Mouse (Mus musculus) forebrain, postnatal 0 days (tissue): Measurements from ENCODE around the gene Acot7. TPM values are rescaled to one million over a fixed set of nuclear protein-coding genes. Genes with fewer than 3 reads are reported as not detected.
A peak's percentile ranks its signal among the peaks of the same experiment; 100 is the strongest.

Source experiments
- ATAC-seq: fragments of 200-750 bp; cut with Nextera tagmentation; 2 replicates; pipeline ENCODE4 v1.8.0; 2017; ENCODE audit warnings: mild to moderate bottlenecking, moderate library complexity
- DNase-seq: peaks from one replicate; pipeline ENCODE4 v3.0.0-alpha.2; 2015
- H3K27ac ChIP-seq: fragments of 300-500 bp; sonication (generic); 2 replicates; pipeline ENCODE4 v1.5.1; 2014; ENCODE audit warnings: low read depth, mild to moderate bottlenecking, antibody characterized with exemption, low read length, moderate library complexity, mixed read lengths
- H3K27me3 ChIP-seq: fragments of 300-500 bp; sonication (generic); 2 replicates; pipeline ENCODE4 v1.6.1; 2014; ENCODE audit warnings: mild to moderate bottlenecking, low read length, mixed read lengths; ENCODE audit not compliant: insufficient read depth
- H3K36me3 ChIP-seq: fragments of 300-500 bp; sonication (generic); 2 replicates; pipeline ENCODE4 v1.6.1; 2014; ENCODE audit warnings: mild to moderate bottlenecking, moderate library complexity; ENCODE audit not compliant: insufficient read depth
- H3K4me1 ChIP-seq: fragments of 300-500 bp; sonication (generic); 2 replicates; pipeline ENCODE4 v1.6.1; 2014; ENCODE audit warnings: antibody characterized with exemption; ENCODE audit not compliant: insufficient read depth
- H3K4me2 ChIP-seq: fragments of 300-500 bp; sonication (generic); 2 replicates; pipeline ENCODE4 v1.6.1; 2014; ENCODE audit warnings: low read depth, mild to moderate bottlenecking, moderate library complexity
- H3K4me3 ChIP-seq: fragments of 300-500 bp; sonication (generic); 2 replicates; pipeline ENCODE4 v1.5.1; 2014; ENCODE audit warnings: low read depth, low read length, mixed read lengths
- H3K9ac ChIP-seq: fragments of 300-500 bp; sonication (generic); 2 replicates; pipeline ENCODE4 v1.6.1; 2014; ENCODE audit warnings: mild to moderate bottlenecking
- H3K9me3 ChIP-seq: fragments of 300-500 bp; sonication (generic); 2 replicates; pipeline ENCODE4 v1.6.1; 2016; ENCODE audit warnings: low read length
- CTCF ChIP-seq: sonication (generic); IDR thresholded peaks from 2 replicates; pipeline ENCODE4 v1.5.1; 2016; ENCODE audit warnings: antibody characterized with exemption, control low read depth, low read depth
- WGBS: fragments of 180-500 bp; shearing (Covaris S2); extraction: QIAGEN DNeasy Blood & Tissue Kit; methylation state at CpG from one replicate; pipeline ENCODE4 v1.1.7; 2014; 5-methylcytosine and 5-hydroxymethylcytosine counted together
- polyA plus RNA-seq: library from polyadenylated mRNA; unstranded; fragments of >200 nt; fragmentation: Nextera tagmentation; extraction: Ambion mirVana; gene quantifications from 2 replicates; pipeline ENCODE4 v1.2.1, GENCODE M21; 2015
- total RNA-seq: library from RNA; depleted of rRNA; stranded (reverse); fragments of >200 nt; gene quantifications from 2 replicates; pipeline ENCODE4 v1.2.3, GENCODE M21; 2014

The Acot7 gene
- total and polyA plus RNA-seq, 2 experiments from 2014 or later = 193 to 466 TPM

DNA sequence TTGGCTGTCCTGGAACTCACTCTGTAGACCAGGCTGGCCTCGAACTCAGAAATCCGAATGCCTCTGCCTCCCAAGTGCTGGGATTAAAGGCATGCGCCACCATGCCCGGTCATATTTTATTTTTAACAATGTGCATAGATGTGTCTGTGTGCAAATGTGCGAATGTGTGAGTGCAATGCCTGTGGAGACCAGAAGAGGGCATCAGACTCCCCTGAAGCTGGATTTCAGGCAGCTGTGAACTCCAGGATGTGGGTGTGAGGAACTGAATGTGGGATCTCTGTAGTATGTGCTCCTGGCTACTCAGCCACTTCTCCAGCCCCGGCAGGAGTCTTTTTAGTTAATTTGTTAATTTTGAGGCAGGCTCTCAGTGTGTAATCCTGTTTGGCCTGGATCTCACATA lies 6.4 kb upstream of the Acot7 start:
- H3K9ac ChIP-seq = no peak overlapping the region
- no peak for ATAC-seq
- H3K4me1 ChIP-seq = no peaks in the 10 kb centered on the region
- H3K27ac ChIP-seq = no peak overlapping the region
- TF ChIP-seq CTCF = peak; percentile 52
- 84% methylated on average over 6 of the region's 6 CpGs for WGBS
- H3K4me2 ChIP-seq = no peak overlapping the region
- no peaks in the 10 kb centered on the region for H3K27me3 ChIP-seq
- H3K4me3 ChIP-seq = no peak overlapping the region
- H3K9me3 ChIP-seq = no peaks in the 10 kb centered on the region
- no peak for DNase-seq
- H3K36me3 ChIP-seq = no peaks in the 10 kb centered on the region

DNA sequence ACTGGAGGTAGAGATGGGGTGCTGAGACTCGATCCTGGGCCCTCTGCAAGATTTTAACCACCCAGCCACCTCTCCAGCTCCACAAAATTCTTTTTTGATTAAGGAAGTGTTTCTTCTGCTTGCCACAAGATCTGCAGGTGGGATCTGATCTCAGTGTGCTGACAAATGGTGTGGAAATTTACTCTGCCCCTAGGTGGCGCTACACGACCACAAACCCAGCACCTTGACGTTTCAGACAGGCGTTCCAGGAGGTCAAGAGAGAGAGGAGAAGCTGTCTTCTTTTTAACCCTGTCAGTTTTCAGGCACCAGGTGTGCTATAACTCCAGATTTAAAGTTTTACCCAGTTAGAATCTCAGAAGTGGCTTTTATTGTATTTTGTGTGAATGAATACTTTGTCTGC lies 4.9 kb upstream of the Acot7 start:
- peak; percentile 88 for TF ChIP-seq CTCF
- H3K4me2 ChIP-seq = no peak overlapping the region
- H3K4me1 ChIP-seq = no peaks in the 10 kb centered on the region
- DNase-seq (peak; percentile 82), ATAC-seq (no peak)
- H3K9ac ChIP-seq = no peak overlapping the region
- no peak overlapping the region for H3K27ac ChIP-seq
- no peaks in the 10 kb centered on the region for H3K27me3 ChIP-seq
- no peaks in the 10 kb centered on the region for H3K9me3 ChIP-seq
- H3K4me3 ChIP-seq = no peak overlapping the region
- 2% methylated on average over 5 of the region's 5 CpGs for WGBS
- no peaks in the 10 kb centered on the region for H3K36me3 ChIP-seq

DNA sequence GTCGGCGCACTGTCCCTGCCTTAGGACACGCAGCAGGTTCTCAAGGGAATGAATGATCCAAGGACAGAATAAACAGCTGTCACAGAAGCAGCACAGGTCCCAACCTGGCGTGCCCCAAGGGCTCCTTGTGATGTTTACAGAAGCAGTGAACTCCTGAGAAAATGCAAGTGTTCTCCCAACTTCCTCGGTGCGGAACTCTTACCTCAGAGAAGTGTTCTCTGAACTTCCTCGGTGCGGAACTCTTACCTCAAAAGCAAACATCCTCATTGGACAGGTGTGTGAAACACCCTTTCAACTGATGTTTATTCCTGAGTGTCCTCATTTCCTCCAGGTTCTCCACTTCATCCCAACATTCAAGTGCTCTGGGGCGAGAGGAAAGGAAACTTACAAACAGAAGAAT lies 4.0 kb upstream of the Acot7 start:
- H3K27me3 ChIP-seq = no peaks in the 10 kb centered on the region
- H3K4me2 ChIP-seq = no peak overlapping the region
- 84% methylated on average over 9 of the region's 9 CpGs for WGBS
- no peaks in the 10 kb centered on the region for H3K9me3 ChIP-seq
- H3K27ac ChIP-seq = no peak overlapping the region
- TF ChIP-seq CTCF = no peak
- DNase-seq (no peak), ATAC-seq (no peak)
- H3K4me3 ChIP-seq = no peak overlapping the region
- H3K4me1 ChIP-seq = no peaks in the 10 kb centered on the region
- no peak overlapping the region for H3K9ac ChIP-seq
- H3K36me3 ChIP-seq = no peaks in the 10 kb centered on the region

DNA sequence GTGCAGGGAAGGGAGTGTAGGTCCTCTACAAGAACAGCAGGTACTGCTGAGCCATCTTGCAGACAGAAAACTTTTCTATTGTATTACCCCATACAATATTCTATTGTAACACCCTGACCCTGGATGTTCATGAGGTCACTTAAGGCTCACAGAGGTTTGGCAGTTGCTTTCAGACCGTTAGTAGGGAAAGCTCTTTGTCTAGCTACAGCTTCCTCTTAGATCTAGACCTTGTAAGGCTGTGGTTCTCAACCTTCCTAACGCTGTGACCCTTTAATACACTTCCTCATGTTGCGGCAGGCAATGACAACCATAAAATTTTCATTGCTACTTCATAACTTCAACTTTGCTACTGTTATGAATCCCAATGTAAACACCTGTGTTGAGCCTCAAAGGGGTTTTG lies 1.3 kb upstream of the Acot7 start:
- no peak for TF ChIP-seq CTCF
- Histone ChIP-seq H3K4me3 (no peak overlapping the region), H3K9ac (no peak overlapping the region), H3K27ac (no peak overlapping the region), H3K4me1 (peaks cover 15% of the 10 kb centered on the region; the same call in 1 of the 2 replicates), H3K36me3 (no peaks in the 10 kb centered on the region; the same call in 1 of the 2 replicates), H3K4me2 (no peak overlapping the region), H3K27me3 (no peaks in the 10 kb centered on the region), H3K9me3 (no peaks in the 10 kb centered on the region)
- WGBS = 88% methylated on average over 3 of the region's 3 CpGs
- DNase-seq = no peak
- no peak for ATAC-seq

DNA sequence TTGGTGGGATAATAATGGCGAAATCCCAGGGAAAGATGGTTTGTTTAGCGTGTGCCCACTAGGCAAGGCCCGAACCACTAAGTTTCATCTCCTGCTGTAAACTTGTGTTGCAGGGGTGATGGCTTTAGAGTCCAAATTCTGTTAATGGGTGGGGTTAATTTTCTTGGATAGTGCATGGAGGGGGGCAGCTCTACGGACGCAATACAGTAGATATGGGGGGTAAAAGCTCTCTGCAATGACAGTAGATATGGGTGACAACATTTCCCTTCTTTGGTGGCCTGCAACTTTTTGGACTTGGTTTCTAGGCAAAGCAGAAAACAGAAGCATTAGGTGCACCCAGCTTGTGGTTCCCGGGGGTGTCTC lies 779 bp upstream of the Acot7 start:
- no peaks in the 10 kb centered on the region; the same call in none of the 2 replicates for H3K36me3 ChIP-seq
- peaks cover 15% of the 10 kb centered on the region; the same call in 1 of the 2 replicates for H3K4me1 ChIP-seq
- peak overlapping the region; percentile 83 for H3K4me2 ChIP-seq
- DNase-seq (no peak), ATAC-seq (no peak)
- H3K9me3 ChIP-seq = no peaks in the 10 kb centered on the region
- no peak for TF ChIP-seq CTCF
- WGBS = 66% methylated on average over 6 of the region's 6 CpGs
- no peaks in the 10 kb centered on the region for H3K27me3 ChIP-seq
- peak overlapping the region; percentile 90 for H3K9ac ChIP-seq
- H3K4me3 ChIP-seq = peak overlapping the region; percentile 80
- H3K27ac ChIP-seq = peak overlapping the region; percentile 73

GRCm38 (mm10) chr4:152178344-152178864 lies 470 bp downstream of the Acot7 start:
- ATAC-seq = peak; percentile 55
- peaks cover 15% of the 10 kb centered on the region; the same call in 1 of the 2 replicates for H3K4me1 ChIP-seq
- peak overlapping the region; percentile 90 for H3K9ac ChIP-seq
- WGBS = 1% methylated on average over 35 of the region's 35 CpGs
- peak overlapping the region; percentile 73 for H3K27ac ChIP-seq
- DNase-seq = no peak
- H3K36me3 ChIP-seq = peaks cover 2% of the 10 kb centered on the region
- H3K9me3 ChIP-seq = no peaks in the 10 kb centered on the region
- TF ChIP-seq CTCF = no peak
- peak overlapping the region; percentile 80 for H3K4me3 ChIP-seq
- H3K27me3 ChIP-seq = no peaks in the 10 kb centered on the region
- peak overlapping the region; percentile 83 for H3K4me2 ChIP-seq

DNA sequence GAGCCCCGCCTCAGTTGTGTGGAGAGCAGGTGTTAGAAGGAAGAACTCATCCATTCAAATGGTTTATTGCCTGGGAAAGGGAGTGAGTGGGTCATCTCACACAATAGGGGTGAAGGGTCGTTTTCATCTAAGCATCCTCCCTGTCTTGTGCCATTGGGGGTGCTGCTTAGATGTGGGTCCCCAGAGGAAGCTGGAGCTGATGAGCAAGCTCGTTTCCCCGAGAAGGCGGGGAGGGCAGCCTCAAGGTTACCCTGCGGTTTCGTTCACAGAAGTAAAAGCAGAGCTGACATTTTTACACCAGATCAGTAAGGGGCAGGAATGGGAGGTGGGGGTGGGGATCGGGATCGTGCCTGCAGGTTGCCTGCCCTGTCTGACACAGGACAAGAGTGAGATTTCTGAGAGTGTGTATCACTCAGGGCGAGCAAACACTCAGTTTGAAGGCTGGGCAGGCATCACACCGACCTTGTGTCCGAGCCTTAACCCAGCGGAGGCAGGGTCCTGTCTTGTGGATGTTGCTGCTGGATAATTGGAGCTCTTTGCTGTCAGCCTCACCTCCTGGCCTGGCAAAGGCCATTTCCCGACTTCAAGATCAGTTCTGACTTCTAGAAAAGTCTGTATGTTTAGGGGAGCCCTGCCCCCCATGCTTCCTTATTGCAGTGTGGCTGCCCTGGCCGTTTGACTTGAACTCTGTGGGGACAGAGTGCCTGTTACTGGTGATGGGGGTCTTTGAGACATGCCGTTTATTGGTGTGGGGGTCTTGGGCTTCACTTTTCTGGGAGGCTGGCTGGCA lies 1.2 kb downstream of the Acot7 start:
- DNase-seq (peak; percentile 17), ATAC-seq (no peak)
- Histone ChIP-seq H3K4me3 (peak overlapping the region; percentile 80), H3K4me2 (peak overlapping the region; percentile 83), H3K9ac (peak overlapping the region; percentile 90), H3K27me3 (no peaks in the 10 kb centered on the region), H3K27ac (no peak overlapping the region; the same call in 1 of the 2 replicates), H3K9me3 (no peaks in the 10 kb centered on the region), H3K4me1 (peaks cover 15% of the 10 kb centered on the region; the same call in 1 of the 2 replicates), H3K36me3 (peaks cover 2% of the 10 kb centered on the region)
- 27% methylated on average over 16 of the region's 16 CpGs for whole genome bisulfite sequencing
- TF ChIP-seq CTCF = no peak
